Mouse (Mus musculus): ENCODE results near the gene Dclre1b. TPM values are rescaled to one million over a fixed set of nuclear protein-coding genes. Genes with fewer than 3 reads are reported as not detected.

Dclre1b gene
- polyA plus RNA-seq, 1 experiment from 2014 or later = 30.6 TPM

DNA sequence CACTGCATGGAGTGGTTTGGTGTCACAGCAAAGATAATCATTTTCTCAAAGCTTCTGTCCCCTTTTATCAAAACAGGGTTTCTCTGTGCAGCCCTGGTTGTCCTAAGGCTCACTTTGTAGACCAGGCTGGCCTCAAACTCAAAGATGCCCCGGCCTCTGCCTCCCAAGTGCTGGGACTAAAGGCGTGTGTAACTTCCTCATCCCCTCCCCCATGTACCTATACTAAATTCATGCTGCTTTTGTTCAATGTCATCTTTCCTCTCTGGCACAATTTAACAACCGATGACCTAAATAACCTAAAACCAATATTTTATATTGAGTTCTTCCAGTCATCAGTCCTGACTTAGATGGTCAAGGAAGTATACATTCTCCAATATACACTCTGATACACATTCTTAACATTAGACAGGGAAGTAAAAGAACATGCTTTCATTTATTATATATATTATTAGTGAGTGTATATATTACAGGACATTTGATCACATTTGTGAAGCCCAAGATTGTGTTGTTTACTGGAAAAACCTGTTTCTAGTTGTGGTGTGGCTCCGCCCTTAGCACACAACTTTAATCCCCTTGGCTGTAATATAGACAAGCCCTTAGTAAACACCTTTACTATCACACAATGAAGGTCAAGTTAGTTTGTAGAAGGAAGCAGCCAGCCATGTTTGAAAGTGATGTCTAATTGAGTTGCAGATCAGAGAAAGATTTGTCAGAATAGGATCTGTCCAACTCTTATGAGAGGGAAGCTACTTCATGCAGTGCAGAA is 26.2 kb downstream of the Dclre1b start:
- Histone ChIP-seq H3K9me3 (replicated peaks; ENCODE audit: control insufficient read depth, low read length) (no peaks in the 10 kb centered on the region), H3K27ac (ENCODE audit: low read depth, low read length) (no peak overlapping the region), H3K27me3 (replicated peaks; ENCODE audit: control insufficient read depth, insufficient read depth, low read length) (no peaks in the 10 kb centered on the region), H3K4me2 (ENCODE audit: low read length) (no peak overlapping the region), H3K9ac (ENCODE audit: low read length) (no peak overlapping the region), H3K36me3 (ENCODE audit: control insufficient read depth, insufficient read depth, low read length) (0 out of 2 replicates have a peak, but pooled peaks cover 4% of the 10 kb centered on the region), H3K4me1 (ENCODE audit: control insufficient read depth, insufficient read depth, low read length) (no peaks in the 10 kb centered on the region), H3K4me3 (ENCODE audit: low read depth, low read length) (no peak overlapping the region)
- no peak for ATAC-seq
- no peak for DNase-seq (ENCODE audit: low spot score)
- 95% methylated on average over 4 of the region's 4 CpGs for WGBS

DNA sequence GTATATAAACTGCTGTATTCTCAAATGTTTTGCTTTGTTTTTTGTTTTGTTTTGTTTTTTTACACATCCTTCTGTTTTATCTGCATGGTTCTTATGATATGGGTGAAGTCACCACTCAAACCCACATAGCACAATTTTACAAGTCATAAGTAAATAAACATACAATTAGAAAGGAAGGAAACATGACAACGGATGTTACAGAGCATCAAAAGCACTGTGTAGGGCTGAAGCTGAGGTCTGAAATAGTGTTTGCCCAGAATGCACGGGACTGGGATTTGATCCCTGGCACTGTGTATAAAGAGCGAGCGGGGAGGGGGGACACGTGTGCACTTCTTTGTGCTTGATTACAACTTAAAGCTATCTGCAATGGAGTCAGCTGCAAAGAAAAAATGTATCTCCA is 28.5 kb downstream of the Dclre1b start:
- no peak for ATAC-seq
- 83% methylated on average over 5 of the region's 5 CpGs for WGBS
- no peak overlapping the region for H3K27ac ChIP-seq (ENCODE audit: low read depth, low read length)

DNA sequence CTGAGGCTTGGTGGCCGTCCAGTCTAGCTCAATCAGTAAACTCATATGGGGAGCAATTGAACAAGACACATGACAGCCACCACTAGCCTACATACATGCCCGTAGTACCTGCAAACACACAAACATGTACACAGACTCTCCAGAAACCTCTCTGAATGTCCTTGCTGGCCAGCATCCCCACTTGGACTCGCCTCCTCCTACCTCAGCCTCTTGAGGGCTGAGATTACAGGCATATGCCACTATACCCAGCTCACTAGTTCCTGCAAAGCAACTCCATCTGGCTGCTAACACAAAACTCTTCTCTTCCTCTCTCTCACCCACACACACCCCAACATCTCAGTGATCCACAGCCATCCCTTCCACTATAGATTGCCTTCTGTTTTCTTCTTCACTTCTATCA is 29.0 kb downstream of the Dclre1b start:
- no peak overlapping the region for H3K4me3 ChIP-seq (ENCODE audit: low read depth, low read length)
- DNase-seq (ENCODE audit: low spot score) (no peak), ATAC-seq (no peak)
- H3K27ac ChIP-seq (ENCODE audit: low read depth, low read length) = no peak overlapping the region
- H3K27me3 ChIP-seq (replicated peaks; ENCODE audit: control insufficient read depth, insufficient read depth, low read length) = no peaks in the 10 kb centered on the region
- H3K9me3 ChIP-seq (replicated peaks; ENCODE audit: control insufficient read depth, low read length) = no peaks in the 10 kb centered on the region
- no peaks in the 10 kb centered on the region for H3K4me1 ChIP-seq (ENCODE audit: control insufficient read depth, insufficient read depth, low read length)
- H3K4me2 ChIP-seq (ENCODE audit: low read length) = no peak overlapping the region
- no peak overlapping the region for H3K9ac ChIP-seq (ENCODE audit: low read length)
- peaks cover 18% of the 10 kb centered on the region for H3K36me3 ChIP-seq (ENCODE audit: control insufficient read depth, insufficient read depth, low read length)
- 77% methylated on average over 3 of the region's 3 CpGs for WGBS

More for the DNA sequence above, 28.5 kb downstream of the Dclre1b start:
- Histone ChIP-seq H3K4me1 (ENCODE audit: control insufficient read depth, insufficient read depth, low read length) (no peaks in the 10 kb centered on the region), H3K4me3 (ENCODE audit: low read depth, low read length) (no peak overlapping the region), H3K9me3 (replicated peaks; ENCODE audit: control insufficient read depth, low read length) (no peaks in the 10 kb centered on the region), H3K4me2 (ENCODE audit: low read length) (no peak overlapping the region), H3K36me3 (ENCODE audit: control insufficient read depth, insufficient read depth, low read length) (peaks cover 15% of the 10 kb centered on the region), H3K9ac (ENCODE audit: low read length) (no peak overlapping the region), H3K27me3 (replicated peaks; ENCODE audit: control insufficient read depth, insufficient read depth, low read length) (no peaks in the 10 kb centered on the region)
- DNase-seq (ENCODE audit: low spot score) = no peak

DNA sequence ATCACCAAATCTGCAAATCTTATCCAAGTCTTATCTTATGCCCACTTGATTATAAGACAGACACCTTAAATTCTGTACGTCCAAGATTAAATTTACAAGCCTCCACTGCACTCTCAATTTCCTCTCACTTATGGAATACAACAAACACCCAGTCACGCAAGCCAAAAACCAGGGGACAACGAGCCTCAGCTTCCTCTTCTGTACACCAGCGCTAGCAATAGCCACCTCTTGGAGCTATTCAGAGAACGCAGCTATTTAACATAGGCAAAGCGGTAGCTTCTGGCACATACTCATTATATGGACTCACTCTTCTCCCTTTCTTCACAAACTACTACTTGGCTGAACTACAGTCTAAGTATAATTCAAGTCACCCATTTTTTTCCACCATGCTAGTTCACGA is 30.1 kb downstream of the Dclre1b start:
- Histone ChIP-seq H3K27ac (ENCODE audit: low read depth, low read length) (no peak overlapping the region), H3K27me3 (replicated peaks; ENCODE audit: control insufficient read depth, insufficient read depth, low read length) (no peaks in the 10 kb centered on the region), H3K9ac (ENCODE audit: low read length) (no peak overlapping the region), H3K4me2 (ENCODE audit: low read length) (no peak overlapping the region), H3K36me3 (ENCODE audit: control insufficient read depth, insufficient read depth, low read length) (peaks cover 21% of the 10 kb centered on the region), H3K4me1 (ENCODE audit: control insufficient read depth, insufficient read depth, low read length) (no peaks in the 10 kb centered on the region), H3K9me3 (replicated peaks; ENCODE audit: control insufficient read depth, low read length) (no peaks in the 10 kb centered on the region), H3K4me3 (ENCODE audit: low read depth, low read length) (no peak overlapping the region)
- DNase-seq (ENCODE audit: low spot score) (no peak), ATAC-seq (no peak)
- 67% methylated on average over 7 of the region's 7 CpGs for WGBS

DNA sequence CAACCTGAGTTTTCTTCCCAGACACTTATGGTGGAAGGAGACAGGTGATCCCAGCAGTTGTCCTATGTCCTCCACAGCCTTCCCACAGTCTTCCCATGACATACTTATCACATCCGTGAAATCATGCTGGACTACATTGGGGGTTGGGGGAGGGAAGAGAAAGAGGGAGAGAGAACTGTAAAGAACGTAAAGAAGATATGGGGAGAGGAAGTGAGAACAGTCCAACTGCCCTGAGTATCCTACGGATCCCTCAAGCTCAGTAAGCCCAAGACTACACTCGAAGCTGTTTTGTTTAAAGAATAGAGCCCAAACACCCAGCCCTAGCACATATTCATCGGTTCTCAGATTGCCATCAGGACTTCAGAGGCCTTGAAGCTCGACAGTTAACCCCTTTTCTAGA is 30.6 kb downstream of the Dclre1b start:
- Histone ChIP-seq H3K27me3 (replicated peaks; ENCODE audit: control insufficient read depth, insufficient read depth, low read length) (no peaks in the 10 kb centered on the region), H3K9me3 (replicated peaks; ENCODE audit: control insufficient read depth, low read length) (no peaks in the 10 kb centered on the region), H3K9ac (ENCODE audit: low read length) (no peak overlapping the region), H3K4me3 (ENCODE audit: low read depth, low read length) (no peak overlapping the region), H3K27ac (ENCODE audit: low read depth, low read length) (no peak overlapping the region), H3K4me2 (ENCODE audit: low read length) (no peak overlapping the region), H3K4me1 (ENCODE audit: control insufficient read depth, insufficient read depth, low read length) (no peaks in the 10 kb centered on the region), H3K36me3 (ENCODE audit: control insufficient read depth, insufficient read depth, low read length) (peaks cover 21% of the 10 kb centered on the region)
- ATAC-seq (no peak), DNase-seq (ENCODE audit: low spot score) (no peak)
- WGBS = 89% methylated on average over 6 of the region's 6 CpGs

DNA sequence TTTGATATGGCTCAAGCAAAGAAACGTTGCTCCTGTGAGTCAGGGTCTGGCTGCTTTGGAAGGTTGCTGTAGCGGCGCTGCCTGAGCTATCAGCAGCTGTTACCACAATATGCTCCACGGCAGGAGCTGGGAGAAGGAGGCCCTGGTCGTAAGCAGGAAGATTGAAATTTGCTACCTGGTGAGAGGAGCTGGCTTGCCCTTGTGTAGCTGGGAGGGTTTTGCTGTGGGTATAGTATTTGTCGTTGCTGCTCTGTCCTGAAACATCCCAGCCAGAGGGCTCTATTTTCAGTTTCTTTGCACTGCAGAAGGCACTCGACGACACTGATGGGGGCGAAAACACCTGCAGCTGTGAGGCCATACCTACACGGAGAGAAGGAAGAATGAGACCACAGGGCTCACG is 31.3 kb downstream of the Dclre1b start:
- Histone ChIP-seq H3K4me2 (ENCODE audit: low read length) (no peak overlapping the region), H3K9ac (ENCODE audit: low read length) (no peak overlapping the region), H3K27me3 (replicated peaks; ENCODE audit: control insufficient read depth, insufficient read depth, low read length) (no peaks in the 10 kb centered on the region), H3K9me3 (replicated peaks; ENCODE audit: control insufficient read depth, low read length) (no peaks in the 10 kb centered on the region), H3K4me3 (ENCODE audit: low read depth, low read length) (no peak overlapping the region), H3K27ac (ENCODE audit: low read depth, low read length) (peak overlapping the region; percentile 14; the same call in 1 of the 2 replicates), H3K4me1 (ENCODE audit: control insufficient read depth, insufficient read depth, low read length) (no peaks in the 10 kb centered on the region), H3K36me3 (ENCODE audit: control insufficient read depth, insufficient read depth, low read length) (peaks cover 21% of the 10 kb centered on the region)
- DNase-seq (ENCODE audit: low spot score) (no peak), ATAC-seq (no peak)
- 89% methylated on average over 11 of the region's 11 CpGs for WGBS

DNA sequence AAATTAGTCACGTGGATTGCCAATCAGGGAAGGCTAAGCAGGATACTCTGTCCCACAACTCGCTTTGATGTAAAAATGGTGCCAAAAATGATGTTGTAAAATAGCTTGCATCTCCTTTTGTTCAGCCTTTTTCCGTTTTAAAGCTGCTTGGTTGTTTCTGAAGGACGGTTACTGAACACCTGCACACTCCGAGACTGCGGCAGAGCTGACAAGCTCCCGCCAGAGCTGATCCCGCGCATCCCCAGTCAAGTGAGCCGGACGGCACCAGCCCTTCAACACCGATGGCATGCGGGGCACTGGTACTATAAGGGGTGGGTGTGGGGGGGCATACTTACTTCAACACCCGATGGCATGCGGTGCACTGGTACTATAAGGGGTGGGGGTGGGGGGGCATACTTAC is 35.2 kb downstream of the Dclre1b start:
- H3K4me3 ChIP-seq (ENCODE audit: low read depth, low read length) = no peak overlapping the region
- DNase-seq (ENCODE audit: low spot score) = no peak
- no peaks in the 10 kb centered on the region for H3K9me3 ChIP-seq (replicated peaks; ENCODE audit: control insufficient read depth, low read length)
- 83% methylated on average over 15 of the region's 15 CpGs for WGBS
- no peak overlapping the region for H3K4me2 ChIP-seq (ENCODE audit: low read length)
- no peaks in the 10 kb centered on the region for H3K4me1 ChIP-seq (ENCODE audit: control insufficient read depth, insufficient read depth, low read length)
- H3K36me3 ChIP-seq (ENCODE audit: control insufficient read depth, insufficient read depth, low read length) = peaks cover 26% of the 10 kb centered on the region
- no peaks in the 10 kb centered on the region for H3K27me3 ChIP-seq (replicated peaks; ENCODE audit: control insufficient read depth, insufficient read depth, low read length)
- H3K9ac ChIP-seq (ENCODE audit: low read length) = no peak overlapping the region
- no peak overlapping the region for H3K27ac ChIP-seq (ENCODE audit: low read depth, low read length)
- no peak for ATAC-seq

DNA sequence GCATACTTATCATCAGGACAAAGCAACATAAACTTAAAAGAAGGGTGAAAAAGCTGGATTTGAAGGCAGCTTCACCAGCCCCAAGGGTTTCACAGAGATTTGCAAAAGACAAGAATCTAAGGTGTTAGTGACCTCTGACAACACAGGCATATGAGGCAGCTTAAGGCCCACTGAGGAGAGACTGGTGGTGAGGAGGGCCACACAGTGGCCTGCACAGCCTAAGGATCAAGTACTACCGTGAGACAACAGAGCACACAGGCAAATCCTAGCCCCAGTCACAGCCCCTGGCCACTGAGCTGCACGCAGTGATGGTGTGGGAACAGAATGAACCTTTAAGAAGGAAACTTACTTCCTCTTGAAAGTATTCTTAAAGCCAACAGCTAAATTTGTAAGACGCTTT is 35.7 kb downstream of the Dclre1b start:
- H3K9me3 ChIP-seq (replicated peaks; ENCODE audit: control insufficient read depth, low read length) = no peaks in the 10 kb centered on the region
- H3K9ac ChIP-seq (ENCODE audit: low read length) = no peak overlapping the region
- peaks cover 27% of the 10 kb centered on the region for H3K36me3 ChIP-seq (ENCODE audit: control insufficient read depth, insufficient read depth, low read length)
- H3K4me3 ChIP-seq (ENCODE audit: low read depth, low read length) = no peak overlapping the region
- H3K4me2 ChIP-seq (ENCODE audit: low read length) = no peak overlapping the region
- H3K27me3 ChIP-seq (replicated peaks; ENCODE audit: control insufficient read depth, insufficient read depth, low read length) = no peaks in the 10 kb centered on the region
- ATAC-seq = no peak
- no peaks in the 10 kb centered on the region for H3K4me1 ChIP-seq (ENCODE audit: control insufficient read depth, insufficient read depth, low read length)
- no peak overlapping the region for H3K27ac ChIP-seq (ENCODE audit: low read depth, low read length)
- 89% methylated on average over 3 of the region's 3 CpGs for WGBS
- DNase-seq (ENCODE audit: low spot score) = no peak

DNA sequence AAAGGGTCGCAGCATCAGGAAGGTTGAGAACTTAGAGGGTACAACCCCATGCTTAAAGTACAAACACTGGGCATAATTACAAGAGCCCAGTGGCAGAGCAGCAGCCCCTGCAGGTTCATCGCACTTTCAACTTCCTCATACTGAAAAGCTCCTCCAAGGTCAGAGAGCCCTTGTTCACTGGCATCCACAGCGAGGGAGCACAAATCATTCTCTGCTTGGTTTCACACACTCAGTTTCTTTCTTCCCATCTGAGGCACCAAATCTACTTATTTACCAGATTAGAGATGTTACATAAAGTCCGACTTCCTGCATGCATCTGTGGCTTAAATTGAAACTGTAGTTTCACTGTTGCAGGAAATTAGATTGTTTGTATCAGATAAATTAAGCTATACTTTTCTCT is 36.4 kb downstream of the Dclre1b start:
- WGBS = 82% methylated on average over 4 of the region's 4 CpGs

More for the DNA sequence above, 36.4 kb downstream of the Dclre1b start:
- Histone ChIP-seq H3K9ac (ENCODE audit: low read length) (no peak overlapping the region), H3K4me1 (ENCODE audit: control insufficient read depth, insufficient read depth, low read length) (no peaks in the 10 kb centered on the region), H3K36me3 (ENCODE audit: control insufficient read depth, insufficient read depth, low read length) (peaks cover 27% of the 10 kb centered on the region), H3K4me3 (ENCODE audit: low read depth, low read length) (no peak overlapping the region), H3K4me2 (ENCODE audit: low read length) (no peak overlapping the region), H3K9me3 (replicated peaks; ENCODE audit: control insufficient read depth, low read length) (no peaks in the 10 kb centered on the region), H3K27me3 (replicated peaks; ENCODE audit: control insufficient read depth, insufficient read depth, low read length) (no peaks in the 10 kb centered on the region), H3K27ac (ENCODE audit: low read depth, low read length) (no peak overlapping the region)
- DNase-seq (ENCODE audit: low spot score) (no peak), ATAC-seq (no peak)

Measured in forebrain, embryonic 14.5 days (tissue).